Mouse (Mus musculus): Measurements from ENCODE around the gene 1700109H08Rik. TPM values are rescaled to one million over a fixed set of nuclear protein-coding genes. Genes with fewer than 3 reads are reported as not detected.
A peak's percentile ranks its signal among the peaks of the same experiment; 100 is the strongest.
"Not testable (repeated sequence)": the region's sequence is repeated elsewhere in the genome, so short reads cannot be mapped to it uniquely, and the experiment has no call there.

1700109H08Rik gene
- polyA plus RNA-seq, 1 experiment: 2.0 TPM

- Histone ChIP-seq H3K4me1 (ENCODE audit: control insufficient read depth, insufficient read depth, low read length) (peaks cover 3% of the 10 kb centered on the region), H3K4me3 (replicated peaks; ENCODE audit: extremely low read depth, low read depth, low read length) (peak within 1 kb of the TSS; percentile 97)
- WGBS: under 1% methylated on average over 31 of the region's 31 CpGs
- DNase-seq: peak; percentile 75
- TF ChIP-seq POLR2A (IDR thresholded peaks at IDR 0.05; ENCODE audit: borderline replicate concordance, extremely low read depth, low read depth, low read length): no peak; the same call in 1 of the 2 replicates
- TF ChIP-seq CTCF (IDR thresholded peaks at IDR 0.05; ENCODE audit: insufficient read depth, low read length): peak; percentile 66
Observed at GRCm38 (mm10) chr5:3596399-3596766, 25.0 kb downstream of the 1700109H08Rik start, which contains the start of gene Rbm48. Gene Rbm48, minus strand, starts transcription at chr5:3596585.

- DNase-seq: no peak
- Histone ChIP-seq H3K4me1 (ENCODE audit: control insufficient read depth, insufficient read depth, low read length) (peaks cover 3% of the 10 kb centered on the region), H3K4me3 (replicated peaks; ENCODE audit: extremely low read depth, low read depth, low read length) (no peak overlapping the region)
- TF ChIP-seq CTCF (IDR thresholded peaks at IDR 0.05; ENCODE audit: insufficient read depth, low read length) (no peak), POLR2A (IDR thresholded peaks at IDR 0.05; ENCODE audit: borderline replicate concordance, extremely low read depth, low read depth, low read length) (no peak)
Observed at GRCm38 (mm10) chr5:3597171-3597570, 25.8 kb downstream of the 1700109H08Rik start.

GRCm38 (mm10) chr5:3598766-3599165 lies 27.4 kb downstream of the 1700109H08Rik start:
- no peak for DNase-seq
- 87% methylated on average over 5 of the region's 5 CpGs for WGBS
- peaks cover 3% of the 10 kb centered on the region for H3K4me1 ChIP-seq (ENCODE audit: control insufficient read depth, insufficient read depth, low read length)
- TF ChIP-seq POLR2A (IDR thresholded peaks at IDR 0.05; ENCODE audit: borderline replicate concordance, extremely low read depth, low read depth, low read length) (no peak), CTCF (IDR thresholded peaks at IDR 0.05; ENCODE audit: insufficient read depth, low read length) (no peak)
- H3K4me3 ChIP-seq (replicated peaks; ENCODE audit: extremely low read depth, low read depth, low read length): no peak overlapping the region

GRCm38 (mm10) chr5:3600298-3600697 lies 28.9 kb downstream of the 1700109H08Rik start:
- Histone ChIP-seq H3K4me1 (ENCODE audit: control insufficient read depth, insufficient read depth, low read length) (peaks cover 3% of the 10 kb centered on the region; the same call in 1 of the 2 replicates), H3K4me3 (replicated peaks; ENCODE audit: extremely low read depth, low read depth, low read length) (no peak overlapping the region)
- no peak for DNase-seq
- 73% methylated on average over 1 of the region's 1 CpGs for WGBS
- no peak for TF ChIP-seq POLR2A (IDR thresholded peaks at IDR 0.05; ENCODE audit: borderline replicate concordance, extremely low read depth, low read depth, low read length)
- no peak for TF ChIP-seq CTCF (IDR thresholded peaks at IDR 0.05; ENCODE audit: insufficient read depth, low read length)

DNA sequence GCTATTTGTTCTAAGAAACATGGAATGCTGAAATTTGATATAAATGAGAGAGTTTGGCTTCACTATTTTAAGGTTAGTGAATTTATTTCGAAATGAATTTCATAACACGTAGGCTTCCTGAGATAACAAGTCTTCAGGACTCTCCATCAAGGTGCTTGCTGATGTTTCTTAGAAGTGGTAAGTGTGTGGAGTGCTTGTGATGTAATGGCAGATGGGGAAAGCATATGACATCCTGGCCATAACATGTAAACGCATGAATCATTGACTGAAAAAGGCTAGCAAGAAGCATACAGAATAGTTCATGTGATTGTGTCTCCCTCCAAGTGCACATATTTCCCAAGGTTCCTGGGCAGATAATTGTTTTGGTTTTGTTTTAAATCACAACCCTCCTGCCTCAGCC lies 29.4 kb downstream of the 1700109H08Rik start:
- 83% methylated on average over 3 of the region's 3 CpGs for WGBS
- no peak for DNase-seq
- Histone ChIP-seq H3K4me3 (replicated peaks; ENCODE audit: extremely low read depth, low read depth, low read length) (no peak overlapping the region), H3K4me1 (ENCODE audit: control insufficient read depth, insufficient read depth, low read length) (peaks cover 3% of the 10 kb centered on the region; the same call in 1 of the 2 replicates)
- no peak for TF ChIP-seq POLR2A (IDR thresholded peaks at IDR 0.05; ENCODE audit: borderline replicate concordance, extremely low read depth, low read depth, low read length)
- no peak for TF ChIP-seq CTCF (IDR thresholded peaks at IDR 0.05; ENCODE audit: insufficient read depth, low read length)

DNA sequence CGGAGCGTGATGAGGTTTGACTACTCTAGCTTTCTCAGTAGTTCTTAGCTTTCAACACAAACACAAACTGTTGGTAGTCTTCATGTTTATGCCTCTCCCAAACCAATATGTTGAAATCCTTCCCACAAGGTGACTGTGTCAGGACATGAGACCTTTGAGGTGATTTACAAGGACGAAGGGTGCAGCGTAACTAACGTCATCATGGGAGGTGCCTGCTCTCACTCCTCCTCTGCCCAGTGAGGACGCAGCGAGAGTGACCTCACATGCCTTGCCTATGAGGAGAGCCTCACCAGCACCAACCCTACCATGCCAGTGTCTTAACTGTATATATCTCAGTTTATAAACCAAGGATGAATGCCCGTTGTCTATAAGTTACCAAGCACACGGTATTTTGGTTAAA lies 35.7 kb downstream of the 1700109H08Rik start:
- no peak for DNase-seq
- TF ChIP-seq CTCF (IDR thresholded peaks at IDR 0.05; ENCODE audit: insufficient read depth, low read length) (no peak), POLR2A (IDR thresholded peaks at IDR 0.05; ENCODE audit: borderline replicate concordance, extremely low read depth, low read depth, low read length) (no peak)
- H3K4me1 ChIP-seq (ENCODE audit: control insufficient read depth, insufficient read depth, low read length): no peaks in the 10 kb centered on the region
- WGBS: 92% methylated on average over 9 of the region's 9 CpGs
- H3K4me3 ChIP-seq (replicated peaks; ENCODE audit: extremely low read depth, low read depth, low read length): no peak overlapping the region

GRCm38 (mm10) chr5:3609241-3609640 lies 37.9 kb downstream of the 1700109H08Rik start:
- Histone ChIP-seq H3K4me3 (replicated peaks; ENCODE audit: extremely low read depth, low read depth, low read length) (no peak overlapping the region), H3K4me1 (ENCODE audit: control insufficient read depth, insufficient read depth, low read length) (no peaks in the 10 kb centered on the region)
- no peak for DNase-seq
- TF ChIP-seq CTCF (IDR thresholded peaks at IDR 0.05; ENCODE audit: insufficient read depth, low read length) (no peak), POLR2A (IDR thresholded peaks at IDR 0.05; ENCODE audit: borderline replicate concordance, extremely low read depth, low read depth, low read length) (no peak)
- 95% methylated on average over 7 of the region's 7 CpGs for WGBS

- WGBS: 93% methylated on average over 2 of the region's 2 CpGs
- H3K4me3 ChIP-seq (replicated peaks; ENCODE audit: extremely low read depth, low read depth, low read length); H3K4me1 ChIP-seq (ENCODE audit: control insufficient read depth, insufficient read depth, low read length); DNase-seq: not testable (repeated sequence)
Observed at GRCm38 (mm10) chr5:3611835-3612234, 40.5 kb downstream of the 1700109H08Rik start.

- no peak for TF ChIP-seq POLR2A (IDR thresholded peaks at IDR 0.05; ENCODE audit: borderline replicate concordance, extremely low read depth, low read depth, low read length)
- TF ChIP-seq CTCF (IDR thresholded peaks at IDR 0.05; ENCODE audit: insufficient read depth, low read length): no peak
- Histone ChIP-seq H3K4me1 (ENCODE audit: control insufficient read depth, insufficient read depth, low read length) (no peaks in the 10 kb centered on the region), H3K4me3 (replicated peaks; ENCODE audit: extremely low read depth, low read depth, low read length) (no peak overlapping the region)
- WGBS: 89% methylated on average over 7 of the region's 7 CpGs
- no peak for DNase-seq
Observed at GRCm38 (mm10) chr5:3620486-3620885, 49.1 kb downstream of the 1700109H08Rik start.

DNA sequence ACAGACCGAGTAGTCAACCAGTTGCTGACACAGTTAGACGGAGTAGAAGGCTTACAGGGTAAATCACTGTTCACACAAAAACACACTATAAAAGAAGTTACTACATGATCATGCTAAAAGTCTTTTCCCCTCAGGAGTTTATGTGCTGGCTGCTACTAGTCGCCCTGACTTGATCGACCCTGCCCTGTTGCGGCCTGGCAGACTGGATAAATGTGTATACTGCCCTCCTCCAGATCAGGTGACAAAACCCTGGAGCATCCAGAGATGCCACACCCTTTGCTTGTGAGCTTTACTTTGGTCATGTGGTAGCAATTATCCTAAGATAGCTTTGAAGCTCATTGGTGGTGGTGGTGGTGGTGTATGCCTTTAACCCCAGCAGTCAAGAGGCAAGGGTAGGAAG lies 58.7 kb downstream of the 1700109H08Rik start:
- DNase-seq: no peak
- Histone ChIP-seq H3K4me1 (ENCODE audit: control insufficient read depth, insufficient read depth, low read length) (no peaks in the 10 kb centered on the region), H3K4me3 (replicated peaks; ENCODE audit: extremely low read depth, low read depth, low read length) (no peak overlapping the region)
- WGBS: 95% methylated on average over 5 of the region's 5 CpGs
- TF ChIP-seq CTCF (IDR thresholded peaks at IDR 0.05; ENCODE audit: insufficient read depth, low read length) (no peak), POLR2A (IDR thresholded peaks at IDR 0.05; ENCODE audit: borderline replicate concordance, extremely low read depth, low read depth, low read length) (no peak)

Measured in lung, adult 2 months (tissue).